Mouse (Mus musculus) testis, adult 2 months (tissue): Measurements from ENCODE around the gene Cox15. TPM values are rescaled to one million over a fixed set of nuclear protein-coding genes. Genes with fewer than 3 reads are reported as not detected.

Experiments used
- H3K27ac ChIP-seq: fragments of 200-500 bp; 2 replicates; pipeline ENCODE4 v1.5.1; 2012; ENCODE audit warnings: low read depth, low read length; ENCODE audit not compliant: control insufficient read depth, insufficient read depth
- H3K27me3 ChIP-seq: fragments of 200-500 bp; 2 replicates; pipeline ENCODE4 v1.6.1; 2012; ENCODE audit warnings: mild to moderate bottlenecking, low read length, moderate library complexity; ENCODE audit not compliant: control insufficient read depth, insufficient read depth
- H3K36me3 ChIP-seq: fragments of 200-500 bp; 2 replicates; pipeline ENCODE4 v1.6.1; 2012; ENCODE audit warnings: mild to moderate bottlenecking, low read length; ENCODE audit not compliant: control insufficient read depth, insufficient read depth
- H3K4me1 ChIP-seq: fragments of 200-500 bp; 2 replicates; pipeline ENCODE4 v1.6.1; 2012; ENCODE audit warnings: low read length; ENCODE audit not compliant: control insufficient read depth, insufficient read depth
- H3K4me3 ChIP-seq: fragments of 200-500 bp; 2 replicates; pipeline ENCODE4 v1.5.1; 2012; ENCODE audit warnings: low read depth, mild to moderate bottlenecking, low read length, moderate library complexity, mixed read lengths; ENCODE audit not compliant: control insufficient read depth
- CTCF ChIP-seq: fragments of 200-500 bp; IDR thresholded peaks from 2 replicates; pipeline ENCODE4 v1.5.1; 2012; ENCODE audit warnings: low read depth, mild to moderate bottlenecking, inconsistent platforms, low read length, moderate library complexity; ENCODE audit not compliant: control insufficient read depth, insufficient read depth, insufficient replicate concordance
- POLR2A ChIP-seq: fragments of 200-500 bp; IDR thresholded peaks from 2 replicates; pipeline ENCODE4 v1.6.1; 2012; ENCODE audit warnings: low read depth, mild to moderate bottlenecking, inconsistent platforms, low read length, moderate library complexity; ENCODE audit not compliant: control insufficient read depth
- polyA plus RNA-seq: library from polyadenylated mRNA; depleted of rRNA; stranded (reverse); fragments of >200 nt; gene quantifications from 2 replicates; pipeline ENCODE4 v1.2.3, GENCODE M21; 2012

Cox15 gene
- polyA plus RNA-seq, 1 experiment = 5.5 TPM

DNA sequence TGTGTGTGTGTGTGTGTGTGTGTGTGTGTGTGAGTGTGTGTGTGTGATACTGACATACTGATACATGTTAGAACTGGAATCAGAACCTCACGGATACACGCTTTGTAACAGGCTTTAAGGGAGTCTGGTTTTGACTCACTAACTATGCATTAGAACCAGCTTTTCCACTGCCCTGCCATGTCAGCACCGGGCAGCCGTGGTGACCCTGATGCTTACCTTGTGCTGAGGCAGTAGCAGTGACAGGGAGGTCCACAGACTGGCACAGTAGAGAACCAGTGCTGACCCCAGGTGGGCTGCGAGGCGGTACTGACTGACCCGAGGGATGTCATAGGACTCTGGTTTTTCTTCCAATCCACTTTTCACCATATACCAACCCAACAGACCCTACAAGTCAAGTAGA, 9.4 kb downstream of the Cox15 start:
- TF ChIP-seq POLR2A (no peak), CTCF (no peak)
- no peaks in the 10 kb centered on the region for H3K36me3 ChIP-seq
- H3K4me1 ChIP-seq = no peaks in the 10 kb centered on the region
- no peak overlapping the region for H3K27ac ChIP-seq
- no peaks in the 10 kb centered on the region for H3K27me3 ChIP-seq
- H3K4me3 ChIP-seq = no peak overlapping the region

DNA sequence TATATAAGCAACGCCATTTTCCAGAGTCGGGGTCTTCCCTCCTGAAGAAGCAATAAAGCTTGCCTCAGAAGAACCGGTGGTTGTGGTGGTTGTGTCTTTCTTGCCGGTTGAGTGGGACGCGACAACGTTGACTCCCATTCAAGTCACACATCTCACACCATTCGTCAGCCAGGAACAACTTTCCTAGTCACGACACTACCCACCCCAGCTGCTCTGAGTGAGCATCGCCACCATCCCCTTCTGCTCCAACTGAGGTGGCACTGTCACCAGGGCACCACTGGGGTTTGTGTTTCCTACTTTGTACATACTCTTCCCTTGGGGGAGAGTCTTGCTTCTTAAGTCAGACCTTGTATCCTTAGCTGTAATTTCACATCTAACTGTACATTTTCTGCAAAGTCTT, 14.4 kb downstream of the Cox15 start:
- no peaks in the 10 kb centered on the region for H3K36me3 ChIP-seq

DNA sequence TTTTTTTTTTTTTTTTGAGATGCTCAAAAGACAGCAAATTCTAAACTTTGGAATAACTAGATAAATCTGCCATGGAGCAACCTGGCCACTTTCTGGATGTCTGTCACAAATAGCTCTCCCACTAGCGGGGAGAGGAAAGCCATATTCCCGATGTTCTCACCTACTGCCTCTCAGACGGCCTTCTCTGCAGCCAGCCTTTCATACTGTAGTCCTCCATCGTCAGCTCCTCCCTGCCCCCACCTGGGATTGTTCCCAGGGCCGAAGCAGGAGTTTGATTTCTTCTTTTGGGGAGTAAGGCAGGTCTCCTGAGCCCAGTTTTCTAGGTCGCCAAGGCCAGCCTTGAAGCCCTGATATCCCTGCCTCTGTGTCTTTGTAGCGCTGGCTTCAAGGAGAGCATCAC, 21.6 kb downstream of the Cox15 start:
- H3K4me1 ChIP-seq = no peaks in the 10 kb centered on the region
- no peaks in the 10 kb centered on the region for H3K27me3 ChIP-seq
- H3K36me3 ChIP-seq = no peaks in the 10 kb centered on the region
- H3K27ac ChIP-seq = no peak overlapping the region
- H3K4me3 ChIP-seq = no peak overlapping the region
- TF ChIP-seq CTCF = no peak
- no peak for TF ChIP-seq POLR2A

More for the DNA sequence above, 14.4 kb downstream of the Cox15 start:
- Histone ChIP-seq H3K4me3 (no peak overlapping the region), H3K4me1 (no peaks in the 10 kb centered on the region), H3K27me3 (no peaks in the 10 kb centered on the region), H3K27ac (no peak overlapping the region)
- TF ChIP-seq CTCF (no peak), POLR2A (no peak)

DNA sequence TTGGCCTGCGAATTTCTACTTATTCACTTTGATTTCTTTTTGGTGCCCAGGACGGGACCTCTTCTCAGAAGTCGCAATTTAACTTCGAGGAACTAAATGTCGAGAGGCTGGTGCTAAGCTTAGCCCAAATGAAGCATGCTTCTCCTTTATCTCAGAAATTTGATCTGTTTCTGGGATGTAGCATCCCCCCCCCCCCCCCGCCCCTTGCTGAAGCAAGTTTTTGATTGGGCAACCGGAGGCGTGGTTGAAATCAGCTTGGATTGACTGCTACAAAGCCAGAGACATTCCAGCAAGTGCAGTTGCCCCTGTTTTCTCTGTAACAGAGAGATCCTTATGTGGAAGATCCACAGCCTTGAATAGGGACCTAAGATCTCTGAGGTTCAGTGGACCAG, 22.8 kb downstream of the Cox15 start:
- no peak for TF ChIP-seq CTCF
- TF ChIP-seq POLR2A = no peak
- Histone ChIP-seq H3K27me3 (no peaks in the 10 kb centered on the region), H3K4me1 (no peaks in the 10 kb centered on the region), H3K4me3 (peak overlapping the region; percentile 48), H3K27ac (no peak overlapping the region), H3K36me3 (no peaks in the 10 kb centered on the region)

DNA sequence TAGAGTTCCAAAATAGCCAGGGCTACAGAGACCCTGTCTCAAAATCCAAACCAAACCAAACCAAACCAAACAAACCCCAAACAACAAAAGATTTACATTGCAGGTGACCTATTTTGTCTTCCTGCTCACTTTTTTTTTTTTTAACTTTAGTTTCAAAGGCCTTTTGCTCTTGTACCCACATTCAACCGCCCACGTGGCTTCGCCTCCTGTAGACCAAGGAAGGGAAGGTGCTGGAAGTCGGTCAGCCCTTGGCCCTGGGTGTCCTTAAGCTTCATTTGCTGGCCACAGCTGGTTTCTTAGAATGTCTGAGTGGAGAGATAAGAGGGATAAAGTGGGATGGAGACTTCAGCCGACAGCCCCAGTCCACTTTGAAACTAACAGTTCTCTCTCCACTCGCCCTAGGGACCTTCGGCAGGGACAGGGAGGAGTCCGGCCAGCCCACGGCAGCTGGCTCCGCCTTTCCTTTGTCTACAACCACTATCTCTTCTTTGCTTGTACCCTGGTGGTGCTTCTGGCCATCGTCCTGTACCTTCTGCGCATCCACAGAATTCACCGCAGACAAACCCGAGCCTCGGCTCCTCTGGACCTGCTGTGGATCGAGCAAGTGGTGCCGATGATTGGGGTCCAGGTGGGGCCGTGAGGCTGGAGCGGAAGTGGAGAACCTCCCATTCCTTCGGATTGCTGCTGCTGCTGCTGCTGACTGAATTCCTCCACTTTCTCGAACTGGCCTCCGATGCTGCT, 23.3 kb downstream of the Cox15 start:
- TF ChIP-seq POLR2A = no peak
- TF ChIP-seq CTCF = no peak
- Histone ChIP-seq H3K27me3 (no peaks in the 10 kb centered on the region), H3K4me1 (no peaks in the 10 kb centered on the region), H3K4me3 (peak overlapping the region; percentile 48), H3K36me3 (no peaks in the 10 kb centered on the region), H3K27ac (no peak overlapping the region; the same call in 1 of the 2 replicates)

DNA sequence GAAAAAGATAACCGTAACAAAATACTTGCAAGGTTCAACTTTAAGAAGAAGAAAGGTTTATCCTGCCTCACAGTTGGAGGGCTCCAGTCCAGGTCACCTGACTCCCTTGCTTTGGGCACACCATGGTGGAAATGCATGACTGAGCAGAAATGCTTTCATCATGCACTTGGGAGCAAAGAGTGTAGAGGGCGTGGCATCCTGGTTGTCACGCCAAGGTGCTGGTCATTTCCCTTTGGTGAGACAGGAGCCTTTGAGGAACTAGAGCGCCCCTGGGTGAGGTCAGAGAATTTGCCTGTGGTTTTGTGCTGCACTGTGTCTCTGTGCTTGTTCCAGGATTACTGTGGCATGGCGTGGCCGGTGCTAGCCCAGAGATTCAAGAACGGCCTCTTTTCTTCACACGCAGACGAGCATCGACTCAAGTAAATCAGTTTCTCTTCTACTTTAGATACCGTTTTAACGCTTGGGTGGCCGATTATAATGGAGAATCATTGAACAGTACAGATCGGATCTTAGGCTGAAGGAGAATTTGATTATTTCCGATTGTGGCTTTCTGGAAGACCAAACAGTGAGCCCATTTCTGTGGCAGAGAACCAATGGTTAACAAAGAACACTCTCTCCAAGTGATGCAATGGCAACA, 26.2 kb downstream of the Cox15 start:
- H3K36me3 ChIP-seq = no peaks in the 10 kb centered on the region
- no peak overlapping the region for H3K27ac ChIP-seq
- H3K4me1 ChIP-seq = no peaks in the 10 kb centered on the region
- no peak overlapping the region for H3K4me3 ChIP-seq
- TF ChIP-seq POLR2A = no peak
- H3K27me3 ChIP-seq = no peaks in the 10 kb centered on the region

DNA sequence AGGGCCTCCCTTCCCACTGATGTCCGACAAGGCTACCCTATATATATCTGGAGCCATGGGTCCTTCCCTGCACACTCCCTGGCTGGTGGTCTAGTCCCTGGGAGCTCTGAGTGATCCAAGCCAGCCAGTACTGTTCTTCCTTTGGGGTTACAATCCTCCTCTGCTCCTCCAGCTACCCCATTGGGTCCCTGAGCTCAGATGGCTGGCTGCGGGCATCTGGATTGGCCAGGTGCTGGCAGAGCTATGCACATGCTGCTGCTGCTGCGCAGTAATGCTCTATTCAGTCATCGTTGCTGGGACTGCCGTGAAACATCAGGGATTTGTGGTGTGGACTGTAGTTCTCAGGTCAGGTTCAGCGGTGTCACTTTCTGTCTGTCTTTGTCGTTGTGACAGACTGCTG, 28.0 kb downstream of the Cox15 start:
- no peaks in the 10 kb centered on the region for H3K36me3 ChIP-seq
- no peaks in the 10 kb centered on the region for H3K27me3 ChIP-seq
- TF ChIP-seq CTCF (no peak), POLR2A (no peak)
- no peak overlapping the region for H3K27ac ChIP-seq
- H3K4me3 ChIP-seq = no peak overlapping the region
- no peaks in the 10 kb centered on the region for H3K4me1 ChIP-seq
